Mouse (Mus musculus) spleen, adult 2 months (tissue): ENCODE results near the gene Cyp39a1. TPM values are rescaled to one million over a fixed set of nuclear protein-coding genes. Genes with fewer than 3 reads are reported as not detected.

ENCODE experiments used
- DNase-seq, 2 experiments: peaks; one replicate each; pipeline versions ENCODE4 v3.0.0 to v3.0.0-alpha.2; 2012 to 2021; ENCODE audit warnings: low spot score in 2 of 2, low read depth in 1 of 2
- H3K27ac ChIP-seq: fragments of 200-500 bp; 2 replicates; pipeline ENCODE4 v1.5.1; 2012; ENCODE audit warnings: low read length, inconsistent platforms; ENCODE audit not compliant: insufficient read depth
- H3K27me3 ChIP-seq: fragments of 200-500 bp; 2 replicates; pipeline ENCODE4 v1.6.1; 2012; ENCODE audit warnings: mild to moderate bottlenecking, moderate library complexity, low read length, inconsistent platforms; ENCODE audit not compliant: control insufficient read depth, insufficient read depth
- H3K36me3 ChIP-seq: fragments of 200-500 bp; 2 replicates; pipeline ENCODE4 v1.6.1; 2012; ENCODE audit warnings: mild to moderate bottlenecking, low read length, inconsistent platforms; ENCODE audit not compliant: control insufficient read depth, insufficient read depth
- H3K4me1 ChIP-seq: fragments of 200-500 bp; 2 replicates; pipeline ENCODE4 v1.6.1; 2011; ENCODE audit warnings: inconsistent platforms; ENCODE audit not compliant: control insufficient read depth, insufficient read depth, insufficient read length
- H3K4me3 ChIP-seq: fragments of 200-500 bp; 2 replicates; pipeline ENCODE4 v1.5.1; 2011; ENCODE audit warnings: mild to moderate bottlenecking, inconsistent platforms; ENCODE audit not compliant: insufficient read depth, insufficient read length; ENCODE audit errors: extremely low read depth
- CTCF ChIP-seq: fragments of 200-500 bp; IDR thresholded peaks from 2 replicates; pipeline ENCODE4 v1.5.1; 2011; ENCODE audit warnings: mild to moderate bottlenecking, inconsistent platforms; ENCODE audit not compliant: insufficient read depth, insufficient read length, insufficient replicate concordance; ENCODE audit errors: extremely low read depth
- POLR2A ChIP-seq: fragments of 200-500 bp; IDR thresholded peaks from 2 replicates; pipeline ENCODE4 v1.6.1; 2011; ENCODE audit warnings: low read depth, low read length, inconsistent platforms
- WGBS: fragments of 180-500 bp; shearing (Covaris S2); methylation state at CpG from one replicate; pipeline ENCODE4 v1.1.7; 2018; 5-methylcytosine and 5-hydroxymethylcytosine counted together
- polyA plus RNA-seq: library from polyadenylated mRNA; depleted of rRNA; stranded (reverse); fragments of >200 nt; gene quantifications from 2 replicates; pipeline ENCODE4 v1.2.3, GENCODE M21; 2012; rRNA removed

The Cyp39a1 gene
- 0.99 and 1.5 TPM in 2 replicates for polyA plus RNA-seq

DNA sequence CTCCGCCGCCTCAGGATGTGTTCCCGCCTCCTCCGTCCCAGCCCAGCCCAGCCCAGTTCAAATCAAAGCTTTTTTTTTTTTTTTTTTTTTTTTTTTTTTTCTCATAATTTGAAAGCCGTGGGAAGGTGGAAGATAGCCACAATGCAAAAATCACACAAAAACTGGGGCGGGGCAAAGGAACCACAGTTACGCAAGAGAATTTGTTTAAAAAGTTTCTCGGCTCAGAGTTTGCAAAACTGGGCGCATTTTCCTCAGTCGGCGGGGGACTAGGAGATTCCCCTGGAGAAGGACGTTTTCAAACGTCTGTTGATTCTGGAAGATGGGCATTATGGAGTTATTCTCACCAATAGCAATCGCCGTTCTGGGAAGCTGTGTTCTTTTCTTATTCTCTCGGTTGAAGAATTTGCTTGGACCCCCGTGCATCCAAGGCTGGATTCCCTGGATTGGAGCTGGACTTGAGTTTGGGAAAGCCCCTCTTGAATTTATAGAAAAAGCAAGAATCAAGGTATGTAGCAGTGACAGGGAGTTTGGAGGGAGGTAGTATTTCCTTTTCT is at the start of gene Cyp39a1:
Gene Cyp39a1 (plus strand): TSS at position 136 of the 554 bp plus-strand sequence.
- peak within 1 kb of the TSS; percentile 70 for H3K4me3 ChIP-seq
- H3K27me3 ChIP-seq, result no peaks in the 10 kb centered on the region
- WGBS, result 1% methylated on average over 17 of the region's 17 CpGs
- H3K4me1 ChIP-seq, result peaks cover 5% of the 10 kb centered on the region
- TF ChIP-seq CTCF (no peak), POLR2A (no peak)
- no peak within 1 kb of the TSS for H3K27ac ChIP-seq
- DNase-seq, result no peak
- no peaks in the 10 kb centered on the region for H3K36me3 ChIP-seq

DNA sequence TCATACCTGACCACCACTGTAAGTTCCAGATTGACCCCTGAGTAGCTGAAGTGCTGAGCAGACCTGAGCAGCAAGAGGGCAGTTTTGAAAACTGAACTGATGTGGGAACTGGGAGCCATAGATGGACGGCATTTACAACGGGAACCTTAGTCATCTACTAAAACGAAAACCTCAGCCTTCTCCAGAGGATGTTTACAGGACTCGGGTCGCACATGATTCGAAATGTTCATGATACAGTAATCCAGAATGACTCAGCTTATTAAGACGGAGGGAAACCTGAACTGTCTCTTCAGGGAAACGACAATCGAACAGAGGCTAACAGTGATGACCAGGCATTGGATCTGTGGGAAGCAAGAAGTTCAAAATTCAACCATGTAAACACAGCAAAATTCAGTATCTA is 48.1 kb upstream of the Cyp39a1 start:
- Histone ChIP-seq H3K27me3 (no peaks in the 10 kb centered on the region), H3K4me1 (no peaks in the 10 kb centered on the region), H3K36me3 (no peaks in the 10 kb centered on the region), H3K27ac (no peak overlapping the region), H3K4me3 (no peak overlapping the region)
- 79% methylated on average over 9 of the region's 9 CpGs for WGBS
- no peak for TF ChIP-seq CTCF
- no peak for TF ChIP-seq POLR2A
- no peak for DNase-seq

DNA sequence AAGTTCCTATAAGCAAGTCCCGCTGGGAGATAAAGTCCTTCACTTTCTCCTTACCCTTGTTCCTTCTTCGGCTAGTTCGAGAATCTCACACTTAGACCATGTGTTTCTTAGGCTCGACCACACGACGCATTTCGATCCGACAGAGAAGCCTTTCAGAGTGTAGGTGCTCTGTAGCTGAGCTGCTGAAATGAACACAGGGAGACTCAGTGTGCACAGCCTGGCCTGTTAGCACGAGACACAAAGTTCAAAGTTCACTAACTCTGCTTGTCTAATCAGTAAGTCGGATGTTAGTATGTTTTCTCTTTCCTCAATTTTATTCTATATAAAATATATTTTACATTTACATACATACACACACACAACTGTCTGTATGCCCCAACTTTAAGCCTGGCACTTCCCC is 45.1 kb upstream of the Cyp39a1 start:
- DNase-seq, result no peak
- WGBS, result 91% methylated on average over 10 of the region's 10 CpGs
- H3K27me3 ChIP-seq, result no peaks in the 10 kb centered on the region
- TF ChIP-seq CTCF, result no peak
- no peak for TF ChIP-seq POLR2A
- no peaks in the 10 kb centered on the region for H3K36me3 ChIP-seq
- no peak overlapping the region for H3K27ac ChIP-seq
- no peak overlapping the region for H3K4me3 ChIP-seq
- H3K4me1 ChIP-seq, result no peaks in the 10 kb centered on the region

DNA sequence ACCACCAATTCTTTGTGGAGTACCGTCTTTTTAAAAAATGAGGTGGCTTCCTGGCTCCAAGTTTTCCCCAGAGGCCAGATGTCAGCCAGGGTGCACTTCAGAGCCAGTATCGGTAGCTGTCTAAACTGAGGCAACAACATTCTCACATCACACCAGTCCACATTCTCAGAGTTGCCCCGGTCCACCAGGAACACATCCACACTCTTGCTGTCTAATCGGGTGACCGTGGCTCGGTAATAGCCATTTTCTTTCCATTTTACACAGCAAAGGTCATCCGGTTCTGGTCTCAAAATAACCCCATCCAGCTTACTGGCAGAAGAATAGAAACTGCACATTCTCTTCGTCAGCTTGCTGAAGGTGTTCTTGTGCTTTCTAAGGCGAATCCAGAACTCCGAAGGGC is 39.0 kb upstream of the Cyp39a1 start:
- Histone ChIP-seq H3K27ac (no peak overlapping the region), H3K36me3 (no peaks in the 10 kb centered on the region), H3K4me1 (peaks cover 4% of the 10 kb centered on the region; the same call in 1 of the 2 replicates), H3K4me3 (no peak overlapping the region), H3K27me3 (peaks cover 9% of the 10 kb centered on the region)
- TF ChIP-seq POLR2A, result no peak
- TF ChIP-seq CTCF, result no peak
- WGBS, result 88% methylated on average over 10 of the region's 10 CpGs
- no peak for DNase-seq

GRCm38 (mm10) chr17:43629026-43629495 is 38.2 kb upstream of the Cyp39a1 start:
- Histone ChIP-seq H3K27me3 (peaks cover 9% of the 10 kb centered on the region), H3K27ac (no peak overlapping the region), H3K36me3 (no peaks in the 10 kb centered on the region), H3K4me1 (peaks cover 4% of the 10 kb centered on the region; the same call in 1 of the 2 replicates), H3K4me3 (no peak overlapping the region)
- 39% methylated on average over 24 of the region's 24 CpGs for WGBS
- DNase-seq, result no peak
- TF ChIP-seq POLR2A, result no peak
- no peak for TF ChIP-seq CTCF

DNA sequence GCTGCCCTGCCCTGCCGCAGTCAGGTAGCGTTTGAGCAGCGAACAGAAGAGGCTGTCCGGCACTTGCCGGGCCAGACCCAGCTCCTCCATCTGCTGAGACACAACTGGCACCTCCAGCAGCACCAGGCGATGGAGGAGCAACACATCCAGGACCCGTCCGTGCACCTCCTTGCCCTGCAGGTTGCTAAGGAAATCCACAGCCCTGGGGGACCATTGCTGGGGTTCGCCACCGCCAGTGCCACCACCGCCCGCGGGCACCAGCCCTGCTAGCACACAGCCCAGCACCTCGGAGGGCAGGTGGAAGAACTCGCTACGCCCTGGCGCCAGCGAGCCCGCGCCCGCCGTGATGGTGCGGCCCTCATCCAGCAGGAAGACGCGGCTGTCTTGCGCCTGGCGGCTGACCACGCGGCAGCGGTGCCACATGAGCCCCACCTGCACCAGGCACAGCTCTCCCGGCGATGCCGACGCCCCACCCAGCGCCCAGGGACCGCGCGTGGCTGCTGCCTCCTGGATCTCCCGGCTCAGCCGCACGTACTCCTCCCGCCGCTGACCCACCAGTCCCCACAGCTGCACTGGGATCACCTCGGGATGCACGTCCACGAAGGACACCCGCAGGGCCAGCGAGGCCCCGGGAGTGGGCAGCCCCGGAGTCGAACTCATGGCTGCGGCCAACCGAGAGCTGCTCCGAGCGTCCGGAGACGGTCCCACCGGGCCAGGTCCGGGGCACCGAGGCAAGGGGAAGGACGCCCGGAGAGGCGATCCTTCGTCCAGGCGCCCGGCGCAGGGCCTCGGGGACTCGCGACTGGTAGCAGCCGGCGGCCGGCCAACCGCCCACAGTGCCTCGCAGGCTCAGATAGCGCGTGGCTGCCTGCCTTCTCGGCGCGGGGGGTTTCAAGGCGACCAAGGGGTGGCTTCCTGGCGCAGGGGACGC is 37.5 kb upstream of the Cyp39a1 start, which contains the start of gene Tdrd6:
Gene Tdrd6 (minus strand): TSS at position 804 of the 931 bp plus-strand sequence.
- Histone ChIP-seq H3K4me3 (no peak within 1 kb of the TSS), H3K27ac (no peak within 1 kb of the TSS), H3K4me1 (peaks cover 4% of the 10 kb centered on the region; the same call in 1 of the 2 replicates), H3K36me3 (no peaks in the 10 kb centered on the region), H3K27me3 (peaks cover 9% of the 10 kb centered on the region)
- 8% methylated on average over 83 of the region's 83 CpGs for WGBS
- DNase-seq, result no peak
- TF ChIP-seq CTCF, result no peak
